Mouse (Mus musculus): ENCODE results near the gene Aatf. TPM values are rescaled to one million over a fixed set of nuclear protein-coding genes. Genes with fewer than 3 reads are reported as not detected.
A peak's percentile ranks its signal among the peaks of the same experiment; 100 is the strongest.

Aatf gene
- total RNA-seq, 2 experiments from 2014 or later: 28.1 to 29.7 TPM

DNA sequence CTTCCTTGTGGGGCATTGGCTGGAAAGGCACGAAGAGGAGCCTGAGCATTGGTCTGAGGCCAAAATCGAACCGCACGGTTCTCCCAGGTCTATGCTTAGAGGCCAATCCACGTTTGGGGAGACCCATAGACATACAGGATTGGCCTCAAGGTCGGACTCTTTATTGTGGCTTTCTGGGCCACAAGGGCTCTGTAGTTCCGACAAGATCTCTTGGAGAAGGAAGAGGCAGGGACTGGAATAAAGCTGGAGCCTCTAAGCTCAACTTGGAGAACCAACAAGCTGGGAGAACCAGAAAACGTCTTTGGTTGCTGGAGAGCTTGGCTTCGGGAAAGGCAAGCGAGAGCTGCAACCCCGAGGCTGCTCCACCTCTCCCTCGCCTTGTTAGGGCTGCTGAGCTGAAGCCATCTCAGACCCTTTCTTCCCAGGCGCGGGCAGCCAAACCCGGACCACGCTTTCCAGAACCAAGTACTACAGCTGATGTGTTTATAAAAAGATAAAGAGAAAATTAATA lies 10.1 kb upstream of the Aatf start:
- intact Hi-C loops (cut with DNase I): loop anchor here (10.0 kb wide), 2 partner anchors 121 to 271 kb away; no protein-coding TSS in a partner anchor
- peak; percentile 44 for DNase-seq

DNA sequence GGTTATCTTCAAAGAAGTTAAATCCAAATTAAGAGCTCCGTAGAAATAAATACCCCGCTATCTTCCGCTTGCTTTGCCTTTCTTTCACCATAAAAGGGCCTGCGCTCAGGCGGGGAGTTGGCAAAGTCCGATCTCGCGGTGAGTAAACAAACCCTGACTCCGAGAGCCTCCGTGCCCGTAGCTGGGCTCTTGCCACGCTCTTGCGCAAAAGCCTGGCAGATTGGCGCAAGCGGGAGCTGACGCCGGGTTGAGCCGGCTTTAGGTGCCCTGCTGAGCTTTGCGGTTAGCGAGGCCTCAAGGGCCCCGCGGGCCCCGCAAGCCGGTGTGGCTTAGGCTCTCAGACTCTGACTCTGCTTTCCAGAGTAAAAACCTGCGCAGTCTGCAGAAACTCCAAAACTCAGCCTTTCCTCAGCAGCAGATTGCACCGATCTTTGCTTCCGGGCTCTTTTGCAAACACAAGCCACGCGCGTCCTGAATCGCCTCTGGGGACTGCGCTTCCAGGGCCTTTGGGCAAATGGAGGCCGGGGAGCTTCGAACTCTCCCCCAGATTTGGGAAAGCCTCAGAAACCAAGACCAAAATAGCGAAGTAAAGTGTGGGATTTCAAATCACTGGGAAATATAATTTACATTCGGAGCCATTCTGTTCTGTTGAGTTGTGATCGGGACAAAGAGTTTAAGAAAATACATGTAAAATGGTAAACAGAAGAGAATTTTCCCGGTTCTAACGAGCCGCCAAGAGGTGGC lies 9.4 kb upstream of the Aatf start:
- intact Hi-C loops (cut with DNase I): loop anchor here (10.0 kb wide), 2 partner anchors 122 to 272 kb away; no protein-coding TSS in a partner anchor

DNA sequence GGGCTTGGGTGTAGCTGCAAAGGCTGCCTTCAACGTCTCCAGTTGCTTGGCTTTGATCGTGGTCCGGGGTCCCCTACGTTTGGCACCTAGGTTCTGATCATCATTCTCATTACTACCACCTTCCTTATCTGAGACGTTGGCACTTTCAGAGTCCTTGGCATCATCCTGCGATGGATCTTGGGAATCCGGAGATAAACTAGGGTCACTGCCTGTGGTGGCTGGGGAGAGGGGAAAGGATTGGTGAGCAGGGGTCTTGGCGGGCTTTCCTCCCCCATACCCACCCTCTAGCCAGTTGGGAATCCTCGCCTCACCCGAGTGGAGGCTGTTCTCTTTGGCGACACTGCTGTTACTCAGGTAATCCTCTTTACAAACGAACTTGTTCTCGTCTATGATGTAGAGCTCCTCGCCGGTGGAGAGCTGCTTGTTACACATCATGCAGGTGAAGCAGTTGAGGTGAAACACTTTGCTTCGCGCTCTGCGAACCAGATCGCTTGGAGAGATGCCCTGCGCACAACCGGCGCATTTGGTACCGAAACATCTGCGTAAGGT lies 8.5 kb upstream of the Aatf start:
- intact Hi-C loops (cut with DNase I): loop anchor here (10.0 kb wide), 2 partner anchors 123 to 273 kb away; no protein-coding TSS in a partner anchor
- no peak for DNase-seq

More for the DNA sequence above, 9.4 kb upstream of the Aatf start:
- DNase-seq: peak; percentile 81

DNA sequence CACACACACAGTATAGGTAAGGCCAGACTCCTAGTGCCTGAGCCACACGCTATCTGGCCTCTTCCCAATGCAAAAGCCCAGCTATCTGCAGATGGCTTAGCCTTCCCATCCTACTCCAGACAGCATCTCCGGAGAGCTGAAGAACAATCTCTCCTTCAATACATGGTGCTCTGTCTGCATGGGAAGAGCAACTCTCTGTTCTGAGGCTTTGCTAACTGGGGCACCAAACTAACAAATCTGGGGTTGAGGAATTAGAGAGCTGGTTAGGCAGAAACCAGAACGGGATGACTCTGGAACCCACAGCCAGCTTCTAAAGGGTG lies 7.7 kb upstream of the Aatf start:
- intact Hi-C loops (cut with DNase I): loop anchor here (10.0 kb wide), 2 partner anchors 124 to 274 kb away; no protein-coding TSS in a partner anchor
- DNase-seq: no peak

DNA sequence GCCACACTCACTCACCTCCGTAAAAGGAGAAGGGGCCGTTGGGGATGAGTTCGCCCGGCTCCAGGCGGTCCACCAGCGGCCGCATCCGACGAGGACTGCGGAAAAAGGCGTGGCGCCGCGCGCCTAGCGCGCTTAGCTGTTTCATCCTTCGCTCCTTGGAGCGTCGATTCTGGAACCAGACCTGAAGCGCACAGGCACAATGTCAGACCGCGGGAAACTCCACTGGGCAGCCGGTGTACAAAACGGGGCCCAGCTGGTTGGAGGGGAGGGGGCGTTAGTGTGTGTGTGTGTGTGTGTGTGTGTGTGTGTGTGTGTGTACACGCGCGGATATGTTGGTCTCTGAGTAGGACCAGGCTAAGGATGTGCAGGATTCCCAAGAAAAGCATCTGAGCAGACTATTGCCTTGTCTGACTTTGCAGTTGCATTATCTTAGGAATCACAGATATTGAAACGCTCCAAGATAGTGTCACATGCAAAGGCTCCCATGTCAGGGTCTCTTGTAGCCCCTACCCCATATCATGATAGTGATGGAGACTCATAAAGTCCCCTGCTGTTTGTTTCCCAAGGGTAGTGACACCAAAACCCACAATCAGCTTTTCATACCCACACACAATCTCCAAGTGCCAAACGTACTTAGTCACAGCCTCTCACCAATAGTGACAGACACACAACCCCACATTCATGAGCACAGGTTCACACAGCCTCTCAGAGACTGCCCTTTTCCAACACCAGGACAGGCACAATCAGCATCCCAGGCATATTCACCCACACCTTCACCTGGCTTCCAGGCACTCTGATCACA lies 7.1 kb upstream of the Aatf start:
- intact Hi-C loops (cut with DNase I): loop anchor here (10.0 kb wide), 2 partner anchors 124 to 274 kb away; no protein-coding TSS in a partner anchor
- DNase-seq: no peak

DNA sequence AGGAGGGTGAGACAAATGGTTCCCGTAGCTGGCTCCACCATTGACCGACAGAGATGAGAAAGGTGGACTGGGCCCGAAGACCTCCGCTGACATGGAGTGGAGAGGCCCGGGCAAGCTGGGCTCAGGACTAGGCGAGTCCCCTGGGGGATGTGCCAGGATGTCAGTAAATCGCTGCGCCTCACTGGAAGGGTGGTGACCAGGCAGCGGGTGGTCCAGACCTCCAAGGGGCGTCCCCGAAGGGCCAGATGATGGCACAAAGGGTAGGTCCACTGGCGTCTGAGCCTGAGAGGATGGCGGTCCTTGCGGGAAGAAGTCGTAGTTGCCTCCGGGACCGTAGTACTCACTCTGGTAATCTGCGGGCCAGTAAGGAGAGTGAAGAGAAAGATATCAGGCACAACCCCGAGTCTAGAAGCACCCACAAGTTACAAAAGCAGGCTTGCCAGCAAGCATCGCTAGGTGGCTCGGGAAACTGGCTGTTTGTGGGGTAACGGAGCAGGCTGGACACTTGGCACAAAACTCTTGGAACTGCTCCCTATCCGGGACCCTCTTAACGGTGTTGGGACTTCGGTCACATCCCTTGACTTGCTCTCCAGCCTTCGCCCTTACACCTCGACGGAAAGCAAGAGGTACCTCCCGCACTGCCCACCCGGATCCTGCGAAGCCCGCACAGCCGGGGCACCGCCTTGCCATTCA lies 6.4 kb upstream of the Aatf start:
- DNase-seq: no peak
- intact Hi-C loops (cut with DNase I): loop anchor here (10.0 kb wide), 2 partner anchors 125 to 275 kb away; no protein-coding TSS in a partner anchor

DNA sequence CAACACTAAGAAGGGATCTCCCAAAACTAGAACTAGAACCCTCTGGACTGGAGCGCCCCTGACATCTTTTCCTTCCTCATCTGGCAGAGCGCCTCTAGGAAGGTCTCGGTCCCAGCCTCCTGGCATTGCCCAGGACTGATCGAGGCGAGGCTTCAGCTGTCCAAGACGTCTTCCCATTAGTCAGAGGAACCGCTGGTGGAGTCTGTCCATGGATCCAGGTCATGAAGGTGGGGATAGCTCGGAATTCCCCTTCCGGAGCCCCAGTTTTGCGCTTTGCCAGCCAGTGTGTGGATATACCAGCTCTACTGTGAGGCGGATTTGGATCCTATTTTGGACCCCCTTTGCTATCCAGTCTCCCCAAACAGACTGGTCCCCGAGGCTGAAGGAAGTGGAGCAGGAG lies 5.7 kb upstream of the Aatf start:
- no peak for DNase-seq
- intact Hi-C loops (cut with DNase I): no loop called here

DNA sequence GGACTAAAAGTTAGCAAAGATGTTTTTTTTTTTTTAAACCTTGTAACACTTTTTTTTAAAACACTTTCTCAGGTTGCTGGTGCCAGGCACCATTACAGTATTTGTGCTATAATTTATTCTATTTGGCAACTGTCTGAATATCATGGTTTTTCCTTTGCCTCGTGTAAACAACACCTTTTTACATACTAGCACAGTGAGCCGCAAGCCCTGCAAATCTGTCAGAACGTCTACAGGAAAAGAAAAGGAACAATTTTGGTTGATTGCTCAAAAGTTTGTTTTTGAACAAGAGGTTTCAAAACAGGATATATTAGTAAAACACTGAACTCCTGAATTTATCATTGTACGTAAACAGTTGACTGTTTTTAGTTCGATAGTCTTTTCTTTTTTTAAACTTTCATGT lies 4.9 kb upstream of the Aatf start:
- no peak for DNase-seq
- intact Hi-C loops (cut with DNase I): no loop called here

DNA sequence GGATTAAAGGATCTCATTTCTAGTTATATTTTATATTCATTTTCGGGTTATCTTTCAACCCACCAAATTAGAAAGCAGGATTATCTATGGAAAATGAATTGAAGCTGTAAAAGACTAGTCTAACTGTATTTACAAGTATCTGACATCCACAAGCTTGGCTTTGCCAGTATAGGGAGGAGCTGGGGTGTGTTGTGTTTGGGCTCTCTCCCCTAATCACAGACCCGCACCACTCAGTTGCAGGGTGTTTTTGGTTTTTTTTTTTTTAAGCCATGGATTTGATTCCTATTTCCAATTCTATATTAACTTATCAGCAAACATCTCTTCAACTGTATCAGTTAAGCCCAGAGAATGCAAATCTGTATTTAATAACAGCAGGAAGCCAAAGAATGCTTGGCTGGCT lies 4.1 kb upstream of the Aatf start:
- intact Hi-C loops (cut with DNase I): no loop called here
- no peak for DNase-seq

DNA sequence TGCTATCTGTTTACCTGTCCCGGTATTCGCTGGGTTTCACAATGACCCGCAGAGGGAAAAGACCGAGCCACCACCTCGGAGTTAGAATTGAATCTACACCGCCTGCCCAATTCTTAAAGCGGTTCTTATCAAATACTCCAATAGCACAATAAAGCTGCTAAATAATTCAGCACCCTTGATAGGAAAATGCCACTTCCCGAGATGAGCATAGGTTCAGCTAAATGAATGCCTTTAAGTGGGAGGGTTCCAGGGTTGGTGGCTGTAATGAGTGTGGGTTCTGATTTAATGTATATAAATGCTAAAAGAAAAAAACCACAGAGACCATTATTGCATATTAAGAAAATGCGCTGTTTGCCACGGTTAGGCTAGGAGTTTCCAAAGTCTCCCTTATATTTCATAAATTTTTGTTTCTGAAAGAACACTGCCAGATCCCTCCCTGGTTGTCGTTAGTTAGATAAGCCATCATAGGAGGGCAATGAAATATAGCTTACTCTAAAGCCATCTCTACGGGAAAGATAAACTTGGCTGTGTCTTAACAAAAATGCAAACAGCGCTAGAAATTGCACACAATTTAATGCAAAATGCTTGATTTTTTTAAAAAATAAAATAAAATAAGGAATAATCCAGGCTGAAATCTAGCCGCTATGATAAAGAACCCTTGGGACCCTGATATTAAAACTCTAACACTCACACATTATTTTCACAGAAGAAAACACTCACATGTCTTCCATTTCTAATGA lies 3.3 kb upstream of the Aatf start:
- intact Hi-C loops (cut with DNase I): no loop called here
- DNase-seq: no peak

DNA sequence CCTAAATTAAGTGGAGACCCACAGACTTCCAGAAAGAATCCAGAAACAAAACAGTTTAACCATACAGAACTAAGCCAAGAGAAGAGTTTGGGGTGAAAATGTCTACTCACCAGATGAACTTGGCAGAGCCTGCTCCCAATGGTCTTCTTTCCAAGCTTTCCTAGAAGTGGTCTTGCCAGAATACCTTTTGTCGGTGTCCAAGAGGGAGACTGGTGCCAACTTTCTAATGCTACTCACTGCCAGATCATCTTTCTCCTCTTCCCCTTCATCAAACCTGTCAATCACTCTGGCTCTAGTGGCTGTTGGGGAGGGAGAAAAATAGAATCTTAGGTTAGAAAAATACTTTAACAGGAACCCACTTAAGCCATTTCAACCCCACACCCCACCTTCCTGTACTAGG lies 1.3 kb downstream of the Aatf start:
- DNase-seq: no peak
- intact Hi-C loops (cut with DNase I): no loop called here

DNA sequence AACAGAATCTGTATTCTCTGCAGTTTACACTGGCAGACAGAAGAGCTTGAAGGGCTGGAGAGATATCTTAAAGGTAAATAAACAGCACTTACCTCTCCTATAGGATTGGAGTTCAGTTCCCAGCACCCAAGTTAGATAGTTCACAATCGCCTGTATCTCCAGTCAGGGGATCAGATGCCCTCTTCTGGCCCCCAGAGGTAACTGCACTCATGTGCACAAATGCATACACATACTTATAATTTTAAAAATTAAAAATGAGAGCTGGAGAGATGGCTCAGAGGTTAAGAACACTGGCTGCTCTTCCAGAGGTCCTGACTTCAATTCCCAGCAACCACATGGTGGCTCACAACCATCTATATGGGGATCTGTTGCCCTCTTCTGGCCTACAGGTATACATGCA lies 9.0 kb downstream of the Aatf start:
- intact Hi-C loops (cut with DNase I): no loop called here
- DNase-seq: no peak

DNA sequence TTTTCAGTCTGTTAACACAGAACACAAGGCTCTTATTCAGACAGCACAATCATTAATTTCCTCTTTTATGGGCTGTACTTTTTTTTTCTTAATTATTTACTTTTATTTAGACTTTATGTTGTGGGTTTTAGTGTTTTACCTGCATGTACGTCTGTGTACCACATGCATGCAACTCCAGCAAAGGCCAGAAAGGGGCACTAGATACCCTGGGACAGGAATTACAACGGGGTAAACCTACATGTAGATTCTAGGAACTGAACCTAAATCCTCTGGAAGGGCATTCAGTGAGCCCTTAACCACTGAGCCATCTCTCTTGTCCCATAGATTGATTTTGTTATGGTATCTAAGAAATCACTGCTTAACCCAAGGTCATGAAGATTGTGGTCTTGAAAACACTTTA lies 15.4 kb downstream of the Aatf start:
- no peak for DNase-seq
- intact Hi-C loops (cut with DNase I): no loop called here

DNA sequence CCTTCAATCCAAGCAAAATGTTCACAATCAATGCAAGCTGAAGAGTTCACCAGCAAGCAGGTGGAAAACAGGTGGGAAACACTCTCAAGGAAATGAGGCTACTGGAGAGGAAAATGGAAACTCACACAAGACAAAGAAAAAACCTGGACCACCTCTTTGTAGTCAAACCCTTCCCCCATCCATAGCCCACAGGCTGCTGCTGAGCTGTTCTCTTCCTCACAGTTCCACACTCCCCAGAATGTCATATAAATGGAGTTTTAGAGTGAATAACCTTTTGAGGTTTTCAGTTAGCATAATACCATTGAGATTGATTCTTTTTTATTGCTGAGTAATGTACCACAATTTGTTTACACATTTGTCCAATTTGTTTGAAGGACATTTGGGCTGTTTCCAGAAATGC lies 16.4 kb downstream of the Aatf start:
- no peak for DNase-seq
- intact Hi-C loops (cut with DNase I): no loop called here

DNA sequence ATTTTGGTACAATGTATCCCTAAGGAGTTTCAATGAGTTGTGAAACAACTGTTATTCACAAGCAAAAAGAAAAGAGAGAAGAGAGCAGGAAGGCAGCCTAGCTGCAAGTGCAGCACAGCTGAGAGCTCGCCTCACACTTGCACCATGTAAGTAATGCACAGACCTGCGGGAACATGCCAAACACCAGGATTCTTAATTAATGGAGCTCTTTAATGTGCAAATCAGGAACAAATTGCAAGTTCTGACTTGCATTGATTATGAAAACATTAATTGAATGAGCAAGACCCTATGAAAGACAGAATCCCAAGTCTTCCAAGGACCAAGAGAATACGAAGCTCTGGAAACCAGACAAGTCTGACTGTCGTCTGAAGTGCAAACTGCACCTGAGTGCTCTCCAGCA lies 17.5 kb downstream of the Aatf start:
- no peak for DNase-seq
- intact Hi-C loops (cut with DNase I): no loop called here

DNA sequence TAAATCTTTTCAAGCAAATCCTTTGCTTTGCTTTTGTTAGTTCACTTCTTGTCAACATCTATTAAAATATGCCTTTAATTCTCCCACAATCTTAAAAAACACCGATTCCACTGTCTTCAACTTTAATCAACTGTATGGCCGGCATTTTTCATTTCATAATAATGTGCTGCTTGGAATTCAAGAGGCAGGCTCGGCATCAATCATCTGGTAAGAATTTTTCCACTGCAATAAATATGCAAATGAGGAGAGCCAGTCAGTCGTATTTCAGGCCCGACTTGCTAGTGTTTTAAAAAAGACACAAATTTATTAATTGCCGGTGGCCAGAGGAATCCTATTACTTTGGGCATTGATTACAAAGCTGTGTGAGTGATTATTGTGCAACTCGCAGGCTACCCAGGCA lies 31.7 kb downstream of the Aatf start:
- DNase-seq: no peak
- intact Hi-C loops (cut with DNase I): no loop called here

DNA sequence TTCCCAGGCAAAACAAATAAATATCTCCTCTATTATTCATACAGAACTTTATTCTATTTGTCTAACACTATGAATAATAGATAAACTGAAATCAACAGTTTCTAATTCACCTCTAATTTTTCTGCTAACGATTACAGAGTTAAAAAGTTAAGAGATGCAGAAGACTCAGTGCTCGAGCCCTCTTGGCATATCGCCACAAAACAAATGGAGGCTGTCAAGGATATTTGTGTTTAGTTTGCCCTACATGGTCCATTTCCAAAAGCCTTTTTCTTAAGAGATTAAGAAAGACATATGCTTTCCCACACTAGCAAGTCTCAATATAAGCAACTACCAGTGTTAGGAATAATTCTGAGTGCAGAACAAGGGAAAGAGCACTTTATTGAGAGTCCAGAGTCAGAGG lies 32.9 kb downstream of the Aatf start:
- intact Hi-C loops (cut with DNase I): no loop called here

DNA sequence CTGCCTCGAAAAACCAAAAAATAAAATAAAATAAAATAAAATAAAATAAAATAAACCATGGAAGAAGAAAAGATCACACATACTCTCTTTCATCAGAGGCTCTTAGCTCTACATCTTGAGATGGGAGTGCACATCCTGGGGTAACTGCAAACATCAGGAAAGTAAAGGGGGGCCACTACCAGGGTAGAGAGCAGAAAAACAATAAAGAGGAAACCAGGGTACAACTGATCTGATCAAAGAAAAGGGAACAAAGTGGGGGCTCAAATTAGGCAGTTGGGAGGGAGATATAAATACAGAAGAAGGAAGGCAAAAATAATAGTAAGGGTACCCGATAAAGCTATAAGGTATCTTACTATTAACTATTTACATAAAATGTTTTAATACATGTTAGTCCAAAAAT lies 36.7 kb downstream of the Aatf start:
- intact Hi-C loops (cut with DNase I): no loop called here
- no peak for DNase-seq

More for the DNA sequence above, 32.9 kb downstream of the Aatf start:
- no peak for DNase-seq

DNA sequence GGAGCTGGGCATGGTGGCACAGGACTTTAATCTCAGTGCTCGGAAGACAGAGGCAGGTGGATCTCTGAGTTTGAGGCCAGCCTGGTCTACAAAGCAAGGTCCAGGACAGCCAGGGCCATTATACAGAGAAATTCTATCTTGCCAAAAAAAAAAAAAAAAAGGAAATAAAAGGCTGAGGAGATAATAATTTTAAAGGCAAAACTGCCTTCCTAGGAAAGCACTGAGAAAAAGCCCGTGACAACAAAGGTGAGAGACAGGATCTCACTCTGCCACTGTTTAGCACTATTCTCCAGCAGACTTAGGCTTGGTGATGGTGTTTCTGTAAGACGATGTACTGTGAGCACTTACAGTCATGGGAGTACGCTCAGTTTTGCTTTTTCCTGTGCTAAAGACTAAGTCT lies 37.3 kb downstream of the Aatf start:
- intact Hi-C loops (cut with DNase I): no loop called here
- DNase-seq: no peak

DNA sequence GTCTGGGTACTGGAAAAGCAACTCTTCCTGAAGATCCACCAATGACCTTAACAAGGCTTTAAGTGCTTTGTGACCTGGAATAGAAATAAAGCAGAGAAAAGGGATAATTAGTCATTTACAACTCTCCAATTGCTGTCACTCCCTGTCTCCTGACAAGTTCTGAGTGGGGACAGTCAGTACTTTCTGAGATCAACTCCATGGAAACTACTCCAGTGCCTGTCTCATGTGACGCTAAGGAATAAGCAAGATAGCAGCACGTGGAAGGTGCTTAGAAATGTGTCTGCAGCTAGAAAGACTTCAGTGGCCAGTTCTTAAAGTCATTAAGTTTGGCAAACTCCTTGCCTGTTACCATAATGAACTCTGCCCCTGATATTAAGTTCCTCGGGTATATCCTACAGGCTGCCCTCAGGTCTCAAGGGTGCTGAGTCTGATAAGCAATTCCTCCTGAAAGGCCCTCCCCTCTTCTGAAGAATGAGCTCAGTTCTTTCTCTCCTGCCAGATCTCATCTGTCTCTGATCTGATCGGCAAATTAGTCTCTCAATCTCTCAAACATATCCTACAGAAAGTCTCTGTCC lies 40.1 kb downstream of the Aatf start:
- intact Hi-C loops (cut with DNase I): no loop called here
- DNase-seq: no peak

Data from left cerebral cortex, postnatal 4 days (tissue).